ENCODE assay signal across 14 mouse cellular contexts in genomic region chr3:20353598-20353997, GRCm38 (mm10). TPM values are rescaled to one million over a fixed set of nuclear protein-coding genes. Genes with fewer than 3 reads are reported as not detected.
"Had no signal": no experiment of that assay in that cellular context is flagged by ENCODE, and none has a peak within 500 bp of the region (broad histone marks: within the 10 kb centered on the region; RNA-seq: fewer than 3 reads in every experiment).

No protein-coding gene starts in this region.

- ATAC-seq: lung, postnatal 0 days; midbrain, embryonic 13.5 days had no signal

- H3K27me3 ChIP-seq: midbrain, embryonic 13.5 days; neural tube, embryonic 13.5 days had no signal

- H3K36me3 ChIP-seq: limb, embryonic 10.5 days; midbrain, embryonic 13.5 days; neural tube, embryonic 13.5 days had no signal

- DNase-seq: kidney, adult 11 months; kidney, adult 9 months; kidney, postnatal 14 days; retina, postnatal 1 day; thymus, adult 2 months; thymus, postnatal 25 days had no signal

- H3K9me3 ChIP-seq: limb, embryonic 10.5 days; midbrain, embryonic 13.5 days; neural tube, embryonic 13.5 days had no signal

- H3K4me1 ChIP-seq: limb, embryonic 10.5 days; midbrain, embryonic 13.5 days; neural tube, embryonic 13.5 days had no signal

- H3K4me2 ChIP-seq: liver, embryonic 11.5 days; midbrain, embryonic 13.5 days; neural tube, embryonic 13.5 days had no signal

- H3K27ac ChIP-seq: left cerebral cortex, adult 2 months; limb, embryonic 10.5 days; midbrain, embryonic 13.5 days; neural tube, embryonic 13.5 days had no signal

- H3K4me3 ChIP-seq: left cerebral cortex, adult 2 months; limb, embryonic 10.5 days; midbrain, embryonic 13.5 days; neural tube, embryonic 13.5 days had no signal

- H3K9ac ChIP-seq: midbrain, embryonic 13.5 days; neural tube, embryonic 13.5 days had no signal

RNA-seq across cellular contexts. Expression of gene Agtr1b, which starts 13.4 kb away (rescaled TPM):
- polyA plus RNA-seq: limb, embryonic 10.5 days; liver, embryonic 16.5 days; midbrain, embryonic 13.5 days; spleen, adult 2 months; thymus, adult 2 months had no signal
